8 mouse cellular contexts compared by ENCODE assay signal in genomic region chr6:48553819-48554218, GRCm38 (mm10). TPM values are rescaled to one million over a fixed set of nuclear protein-coding genes. Genes with fewer than 3 reads are reported as not detected.
DNase-seq lines count a peak whose midpoint lies in the region; ATAC-seq lines count a peak whose summit lies in the region.

No protein-coding gene starts in this region.

- peaks cover 6% of the 10 kb centered on the region; the same call in 1 of the 2 replicates for H3K36me3 ChIP-seq in kidney, embryonic 16.5 days (ENCODE audit: insufficient read depth, low read length)
- H3K36me3 ChIP-seq in embryonic facial prominence, embryonic 13.5 days: peaks cover 8% of the 10 kb centered on the region; the same call in 1 of the 2 replicates
- H3K36me3 ChIP-seq in hindbrain, embryonic 16.5 days (ENCODE audit: control insufficient read depth, insufficient read depth, low read length): no peaks in the 10 kb centered on the region; the same call in 1 of the 2 replicates
- peaks cover 13% of the 10 kb centered on the region; the same call in 1 of the 2 replicates for H3K36me3 ChIP-seq in neural tube, embryonic 12.5 days

- H3K4me3 ChIP-seq in kidney, embryonic 16.5 days (ENCODE audit: low read length): peak overlapping the region; percentile 65
- peak overlapping the region; percentile 52 for H3K4me3 ChIP-seq in embryonic facial prominence, embryonic 13.5 days
- H3K4me3 ChIP-seq in hindbrain, embryonic 16.5 days (ENCODE audit: low read length): peak overlapping the region; percentile 62
- peak overlapping the region; percentile 47; the same call in 1 of the 2 replicates for H3K4me3 ChIP-seq in neural tube, embryonic 12.5 days

- H3K4me2 ChIP-seq in kidney, embryonic 16.5 days (replicated peaks; ENCODE audit: low read depth, low read length): peak overlapping the region; percentile 65
- H3K4me2 ChIP-seq in embryonic facial prominence, embryonic 13.5 days: peak overlapping the region; percentile 76
- H3K4me2 ChIP-seq in hindbrain, embryonic 16.5 days (ENCODE audit: low read length): peak overlapping the region; percentile 76
- peak overlapping the region; percentile 75 for H3K4me2 ChIP-seq in neural tube, embryonic 12.5 days (replicated peaks)

- peak overlapping the region; percentile 75 for H3K9ac ChIP-seq in kidney, embryonic 16.5 days (replicated peaks; ENCODE audit: low read length)
- H3K9ac ChIP-seq in embryonic facial prominence, embryonic 13.5 days: peak overlapping the region; percentile 80
- H3K9ac ChIP-seq in hindbrain, embryonic 16.5 days (ENCODE audit: low read depth, low read length): peak overlapping the region; percentile 82
- H3K9ac ChIP-seq in neural tube, embryonic 12.5 days: peak overlapping the region; percentile 76

- H3K9me3 ChIP-seq in kidney, embryonic 16.5 days (ENCODE audit: low read length): no peaks in the 10 kb centered on the region
- no peaks in the 10 kb centered on the region for H3K9me3 ChIP-seq in embryonic facial prominence, embryonic 13.5 days
- no peaks in the 10 kb centered on the region for H3K9me3 ChIP-seq in hindbrain, embryonic 16.5 days (ENCODE audit: control insufficient read depth, low read length)
- H3K9me3 ChIP-seq in neural tube, embryonic 12.5 days: no peaks in the 10 kb centered on the region

- H3K27ac ChIP-seq in kidney, embryonic 16.5 days (ENCODE audit: low read length): peak overlapping the region; percentile 100
- H3K27ac ChIP-seq in embryonic facial prominence, embryonic 13.5 days: peak overlapping the region; percentile 98
- H3K27ac ChIP-seq in hindbrain, embryonic 16.5 days (ENCODE audit: low read depth, low read length): peak overlapping the region; percentile 94
- peak overlapping the region; percentile 92 for H3K27ac ChIP-seq in neural tube, embryonic 12.5 days

- peaks cover 13% of the 10 kb centered on the region for H3K4me1 ChIP-seq in kidney, embryonic 16.5 days (ENCODE audit: insufficient read depth, low read length)
- H3K4me1 ChIP-seq in embryonic facial prominence, embryonic 13.5 days: peaks cover 13% of the 10 kb centered on the region
- peaks cover 9% of the 10 kb centered on the region for H3K4me1 ChIP-seq in hindbrain, embryonic 16.5 days (ENCODE audit: control insufficient read depth, insufficient read depth, low read depth, low read length)
- H3K4me1 ChIP-seq in neural tube, embryonic 12.5 days: peaks cover 17% of the 10 kb centered on the region

- WGBS in kidney, embryonic 16.5 days: 83% methylated on average over 4 of the region's 4 CpGs
- 89% methylated on average over 4 of the region's 4 CpGs for WGBS in embryonic facial prominence, embryonic 13.5 days
- 71% methylated on average over 4 of the region's 4 CpGs for WGBS in hindbrain, embryonic 16.5 days
- 83% methylated on average over 4 of the region's 4 CpGs for WGBS in neural tube, embryonic 12.5 days

- ATAC-seq in kidney, embryonic 16.5 days (ENCODE audit: low FRiP score, low TSS enrichment): no peak
- ATAC-seq in embryonic facial prominence, embryonic 13.5 days (ENCODE audit: insufficient number of reproducible peaks, insufficient read depth, low FRiP score, low TSS enrichment, low read depth): no peak
- ATAC-seq in hindbrain, embryonic 16.5 days: peak; percentile 19
- peak; percentile 27; the same call in 1 of the 2 replicates for ATAC-seq in neural tube, embryonic 12.5 days (ENCODE audit: low FRiP score, low read depth)

- no peak for DNase-seq in kidney, postnatal 14 days
- no peak for DNase-seq in thymus, postnatal 4 days
- DNase-seq in layer of hippocampus, adult 9-10 months (ENCODE audit: low spot score): no peak
- DNase-seq in layer of hippocampus, adult 9-11 months: no peak

- H3K27me3 ChIP-seq in kidney, embryonic 16.5 days (ENCODE audit: insufficient read depth, low read length): no peaks in the 10 kb centered on the region
- H3K27me3 ChIP-seq in embryonic facial prominence, embryonic 13.5 days: no peaks in the 10 kb centered on the region
- no peaks in the 10 kb centered on the region for H3K27me3 ChIP-seq in hindbrain, embryonic 16.5 days (replicated peaks; ENCODE audit: control insufficient read depth, insufficient read depth, low read length)
- H3K27me3 ChIP-seq in neural tube, embryonic 12.5 days (replicated peaks): no peaks in the 10 kb centered on the region

RNA-seq across cellular contexts. Expression of gene Lrrc61, which starts 0.8 kb away (rescaled TPM):
- polyA plus RNA-seq in kidney, embryonic 16.5 days (2015; fragmentation: Nextera tagmentation; extraction: Ambion mirVana): 14.3 and 14.5 TPM in 2 replicates
- 10.5 and 10.8 TPM in 2 replicates for polyA plus RNA-seq in embryonic facial prominence, embryonic 13.5 days (2015; fragmentation: Nextera tagmentation; extraction: Ambion mirVana)
- 20.7 and 29.5 TPM in 2 replicates for polyA plus RNA-seq in hindbrain, embryonic 16.5 days (2015; fragmentation: Nextera tagmentation; extraction: Ambion mirVana)
- polyA plus RNA-seq in neural tube, embryonic 12.5 days (2016; fragmentation: Nextera tagmentation; extraction: Ambion mirVana): 15.6 and 20.1 TPM in 2 replicates

RNA-seq across cellular contexts. Expression of gene Atp6v0e2, which starts 16.4 kb away (rescaled TPM):
- polyA plus RNA-seq in kidney, embryonic 16.5 days (2015; fragmentation: Nextera tagmentation; extraction: Ambion mirVana): 32.7 and 33.8 TPM in 2 replicates
- polyA plus RNA-seq in embryonic facial prominence, embryonic 13.5 days (2015; fragmentation: Nextera tagmentation; extraction: Ambion mirVana): 13.4 and 13.9 TPM in 2 replicates
- 358 and 389 TPM in 2 replicates for polyA plus RNA-seq in hindbrain, embryonic 16.5 days (2015; fragmentation: Nextera tagmentation; extraction: Ambion mirVana)
- polyA plus RNA-seq in neural tube, embryonic 12.5 days (2016; fragmentation: Nextera tagmentation; extraction: Ambion mirVana): 97.7 and 107 TPM in 2 replicates

RNA-seq across cellular contexts. Expression of gene Rarres2, which starts 18.8 kb away (rescaled TPM):
- 64.5 and 76.1 TPM in 2 replicates for polyA plus RNA-seq in kidney, embryonic 16.5 days (2015; fragmentation: Nextera tagmentation; extraction: Ambion mirVana)
- 4.5 and 5.5 TPM in 2 replicates for polyA plus RNA-seq in embryonic facial prominence, embryonic 13.5 days (2015; fragmentation: Nextera tagmentation; extraction: Ambion mirVana)
- polyA plus RNA-seq in hindbrain, embryonic 16.5 days (2015; fragmentation: Nextera tagmentation; extraction: Ambion mirVana): 7.8 and 8.2 TPM in 2 replicates
- polyA plus RNA-seq in neural tube, embryonic 12.5 days (2016; fragmentation: Nextera tagmentation; extraction: Ambion mirVana): 3.9 and 4.7 TPM in 2 replicates

RNA-seq across cellular contexts. Expression of gene Gm45021, which starts 35.6 kb away (rescaled TPM):
- not detected in 2 replicates for polyA plus RNA-seq in kidney, embryonic 16.5 days (2015; fragmentation: Nextera tagmentation; extraction: Ambion mirVana)
- not detected in 2 replicates for polyA plus RNA-seq in embryonic facial prominence, embryonic 13.5 days (2015; fragmentation: Nextera tagmentation; extraction: Ambion mirVana)
- polyA plus RNA-seq in hindbrain, embryonic 16.5 days (2015; fragmentation: Nextera tagmentation; extraction: Ambion mirVana): not detected in 2 replicates
- not detected in 2 replicates for polyA plus RNA-seq in neural tube, embryonic 12.5 days (2016; fragmentation: Nextera tagmentation; extraction: Ambion mirVana)

RNA-seq across cellular contexts. Expression of gene Repin1, which starts 39.9 kb away (rescaled TPM):
- 52.9 and 59.3 TPM in 2 replicates for polyA plus RNA-seq in kidney, embryonic 16.5 days (2015; fragmentation: Nextera tagmentation; extraction: Ambion mirVana)
- polyA plus RNA-seq in embryonic facial prominence, embryonic 13.5 days (2015; fragmentation: Nextera tagmentation; extraction: Ambion mirVana): 23.0 and 24.2 TPM in 2 replicates
- polyA plus RNA-seq in hindbrain, embryonic 16.5 days (2015; fragmentation: Nextera tagmentation; extraction: Ambion mirVana): 41.9 and 45.6 TPM in 2 replicates
- 42.6 and 44.0 TPM in 2 replicates for polyA plus RNA-seq in neural tube, embryonic 12.5 days (2016; fragmentation: Nextera tagmentation; extraction: Ambion mirVana)

Comparison
In these comparisons a context has a peak if more than half of its experiments do, and no peak if none do; other contexts are left out.
1. ATAC-seq: peak in hindbrain, embryonic 16.5 days (single experiment) and neural tube, embryonic 12.5 days (single experiment); none in kidney, embryonic 16.5 days (single experiment) and embryonic facial prominence, embryonic 13.5 days (single experiment).
2. Peak in every context shown above with its lines, with median percentiles within 50 percentile points of each other: H3K27ac ChIP-seq, H3K4me2 ChIP-seq, H3K4me3 ChIP-seq and H3K9ac ChIP-seq.